Mouse (Mus musculus): ENCODE results near the gene E2f6.
A peak's percentile ranks its signal among the peaks of the same experiment; 100 is the strongest.

Gene E2f6

GRCm38 (mm10) chr12:16800259-16800958 is 10.4 kb upstream of the E2f6 start, which contains the start of gene Greb1:
TSS of gene Greb1 (minus strand) at chr12:16800886.
- DNase-seq (ENCODE audit: low spot score in 2 of 2), result no peak

GRCm38 (mm10) chr12:16800959-16801315 is 9.8 kb upstream of the E2f6 start:
- DNase-seq (ENCODE audit: low spot score in 2 of 2), result no peak

GRCm38 (mm10) chr12:16803237-16803955 is 7.4 kb upstream of the E2f6 start:
- no peak for DNase-seq (ENCODE audit: low spot score in 2 of 2)

DNA sequence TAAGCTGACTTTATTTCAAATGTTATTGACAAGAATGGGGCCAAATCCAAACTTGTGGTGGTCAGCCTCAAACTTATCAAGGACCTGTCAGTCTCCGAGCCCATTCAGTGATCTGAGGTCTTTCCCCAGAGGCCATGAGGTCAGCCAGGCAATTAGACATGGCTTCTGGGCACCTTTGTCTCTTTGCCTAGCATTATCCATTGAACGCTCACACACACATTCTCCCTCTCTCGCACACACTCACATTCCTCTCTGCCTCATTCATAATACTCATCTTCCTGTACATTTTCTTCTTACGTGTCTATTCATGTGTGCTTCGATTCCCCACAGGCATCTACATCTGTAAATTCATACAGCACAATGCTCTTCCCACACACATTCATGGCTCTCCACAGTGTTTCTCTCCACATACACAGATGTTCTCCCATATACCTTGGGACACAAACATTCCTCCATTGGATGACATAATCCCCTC is 6.8 kb upstream of the E2f6 start:
- DNase-seq (ENCODE audit: low spot score in 2 of 2), result no peak

DNA sequence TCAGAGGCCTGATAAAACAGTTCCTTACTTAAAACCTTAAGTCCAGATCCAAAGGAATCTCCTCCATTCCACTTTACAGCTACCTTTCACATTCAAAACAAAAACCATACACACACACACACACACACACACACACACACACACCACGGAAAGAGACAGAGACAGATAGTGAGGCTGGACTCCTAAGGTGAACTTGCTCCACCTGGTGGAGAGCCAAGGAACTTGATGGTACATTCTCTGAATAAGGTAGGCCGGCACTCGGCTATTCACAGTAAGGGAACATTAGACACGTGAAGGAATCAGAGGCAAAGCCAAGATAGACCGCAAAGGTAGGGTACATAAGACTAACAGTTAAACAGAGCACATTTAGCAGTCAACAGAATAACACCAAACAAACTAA is 5.3 kb upstream of the E2f6 start:
- peak in 1 of 2 experiments; percentile 86 for DNase-seq (ENCODE audit: low spot score in 2 of 2)

DNA sequence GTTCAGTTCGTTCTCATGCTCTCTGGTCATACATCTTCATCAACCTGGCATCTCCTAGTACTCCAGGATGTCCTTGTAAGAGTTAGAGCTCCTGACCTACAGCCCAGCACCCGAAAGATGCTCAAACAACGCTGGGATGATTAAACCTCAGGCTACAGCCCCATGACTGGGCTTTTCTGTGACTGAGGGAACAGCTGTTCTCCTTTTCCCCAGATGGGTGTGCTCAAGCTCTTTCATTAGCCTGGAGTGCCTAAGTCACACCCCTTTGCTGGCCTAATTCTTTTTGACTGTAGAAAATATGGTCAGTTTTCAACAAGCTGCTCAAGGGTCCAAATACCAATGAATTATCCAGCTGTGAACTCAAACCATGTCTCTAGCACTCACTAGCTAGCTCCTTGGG is 2.7 kb upstream of the E2f6 start:
- peak in 1 of 2 experiments; percentile 44 for DNase-seq (ENCODE audit: low spot score in 2 of 2)

DNA sequence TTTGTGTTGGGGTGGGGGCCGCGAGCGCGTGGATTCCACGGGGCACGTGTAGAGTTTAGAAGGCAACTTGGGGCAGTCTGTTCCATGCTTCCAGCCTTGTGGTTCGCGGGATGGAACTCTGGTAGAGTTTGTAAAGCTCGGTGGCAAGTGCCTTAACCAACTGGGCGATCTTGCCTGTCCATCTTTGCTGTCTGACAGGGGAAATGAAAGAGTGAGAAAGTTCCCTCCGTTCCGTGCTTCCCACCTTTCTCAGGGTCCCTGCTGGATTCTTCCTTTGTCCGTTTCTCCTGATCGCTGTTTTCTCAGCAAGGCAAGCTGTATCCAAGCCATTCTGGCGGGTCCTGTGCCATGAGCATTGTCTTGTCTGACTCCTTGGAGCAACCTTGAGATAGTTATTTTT is 714 bp downstream of the E2f6 start:
- DNase-seq (ENCODE audit: low spot score in 2 of 2), result no peak

DNA sequence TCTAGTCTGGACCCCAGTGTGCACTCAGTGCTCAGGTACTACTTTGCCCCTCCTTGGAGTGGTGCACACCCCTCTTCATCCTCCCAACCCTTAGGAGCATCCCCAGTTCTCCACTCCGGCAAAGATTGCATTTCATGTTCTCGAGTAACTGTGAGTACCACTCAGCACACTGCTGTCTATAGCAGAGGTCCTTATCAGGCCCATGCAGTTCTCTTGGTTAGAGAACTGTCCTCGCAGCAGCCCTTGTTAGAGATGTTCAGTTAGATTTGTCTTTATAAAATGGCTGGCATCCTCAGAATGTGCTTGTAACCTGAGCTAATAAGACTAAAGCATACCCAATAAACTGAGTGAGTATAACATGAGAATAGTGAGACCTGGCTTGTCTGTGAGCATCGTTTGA is 6.4 kb downstream of the E2f6 start:
- no peak for DNase-seq (ENCODE audit: low spot score in 2 of 2)

DNA sequence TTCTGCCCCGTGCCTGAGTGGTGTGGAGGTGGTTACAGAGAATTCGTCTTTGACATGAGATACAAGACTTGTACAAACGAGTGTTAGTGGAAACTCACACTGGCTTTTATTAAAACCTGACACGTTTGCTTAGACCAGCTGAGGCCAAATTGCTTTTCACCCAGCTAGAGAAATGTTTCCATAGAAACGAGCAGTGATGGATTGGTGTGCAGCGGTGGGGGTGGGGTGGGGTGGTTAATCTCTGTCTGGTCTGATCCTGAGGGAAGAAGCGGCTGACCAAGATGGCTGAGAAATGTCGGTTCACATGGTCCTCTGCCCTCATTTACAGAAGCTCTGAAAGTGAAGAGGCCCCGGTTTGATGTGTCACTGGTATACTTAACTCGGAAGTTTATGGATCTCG is 7.8 kb downstream of the E2f6 start:
- no peak for DNase-seq (ENCODE audit: low spot score in 2 of 2)

GRCm38 (mm10) chr12:16820761-16821160 is 10.0 kb downstream of the E2f6 start:
- no peak for DNase-seq (ENCODE audit: low spot score in 2 of 2)

GRCm38 (mm10) chr12:16822181-16822734 is 11.5 kb downstream of the E2f6 start:
- no peak for DNase-seq (ENCODE audit: low spot score in 2 of 2)

- DNase-seq (ENCODE audit: low spot score in 2 of 2), result no peak
Measured at GRCm38 (mm10) chr12:16823701-16824100, 12.9 kb downstream of the E2f6 start.

- DNase-seq (ENCODE audit: low spot score in 2 of 2), result peak in 1 of 2 experiments; percentile 44
Measured at GRCm38 (mm10) chr12:16828505-16828904, 17.7 kb downstream of the E2f6 start.

DNA sequence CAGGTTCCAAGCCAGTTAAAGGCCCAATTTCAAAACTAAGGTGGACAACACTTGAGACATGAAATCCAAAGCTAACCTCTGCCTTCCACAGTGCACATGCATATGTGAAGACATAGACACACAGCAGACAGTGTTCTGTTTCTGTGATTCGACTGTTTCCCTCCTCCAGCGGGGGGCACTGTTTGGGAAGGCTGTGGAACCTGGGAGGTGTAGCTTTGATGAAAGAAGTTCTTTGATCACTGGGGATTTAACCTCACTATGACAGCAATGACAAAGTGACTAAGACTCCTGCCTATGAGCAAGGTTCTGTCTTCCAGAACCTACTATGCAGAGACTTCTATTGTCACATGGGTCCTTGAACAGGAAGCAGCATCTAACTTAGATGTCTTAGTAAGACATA is 19.0 kb downstream of the E2f6 start:
- no peak for DNase-seq (ENCODE audit: low spot score in 2 of 2)

GRCm38 (mm10) chr12:16831071-16831470 is 20.3 kb downstream of the E2f6 start:
- no peak for DNase-seq (ENCODE audit: low spot score in 2 of 2)

DNA sequence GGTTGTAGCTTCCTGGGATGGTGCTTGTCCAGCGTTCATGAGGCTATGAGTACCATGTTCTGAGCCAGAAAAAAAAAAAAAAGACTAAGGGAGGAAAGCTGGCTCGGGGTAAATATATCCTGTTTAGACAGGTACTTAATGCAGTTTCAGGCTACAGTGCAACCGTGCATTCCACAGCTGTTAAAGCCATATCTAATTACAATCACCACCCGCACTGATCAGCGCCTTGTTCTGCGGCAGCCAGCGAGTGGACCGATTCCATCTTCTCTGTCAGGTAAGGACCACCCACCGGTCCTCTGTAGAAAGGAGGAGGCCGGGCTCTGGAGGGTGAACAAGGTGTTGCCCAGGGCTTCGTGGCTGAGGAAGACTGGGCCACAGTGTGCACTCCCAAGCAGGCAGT is 23.9 kb downstream of the E2f6 start:
- no peak for DNase-seq (ENCODE audit: low spot score in 2 of 2)

- DNase-seq (ENCODE audit: low spot score in 2 of 2), result peak in 1 of 2 experiments; percentile 85
Measured at GRCm38 (mm10) chr12:16836188-16836587, 25.4 kb downstream of the E2f6 start.

- no peak for DNase-seq (ENCODE audit: low spot score in 2 of 2)
Measured at GRCm38 (mm10) chr12:16837766-16838165, 27.0 kb downstream of the E2f6 start.

DNA sequence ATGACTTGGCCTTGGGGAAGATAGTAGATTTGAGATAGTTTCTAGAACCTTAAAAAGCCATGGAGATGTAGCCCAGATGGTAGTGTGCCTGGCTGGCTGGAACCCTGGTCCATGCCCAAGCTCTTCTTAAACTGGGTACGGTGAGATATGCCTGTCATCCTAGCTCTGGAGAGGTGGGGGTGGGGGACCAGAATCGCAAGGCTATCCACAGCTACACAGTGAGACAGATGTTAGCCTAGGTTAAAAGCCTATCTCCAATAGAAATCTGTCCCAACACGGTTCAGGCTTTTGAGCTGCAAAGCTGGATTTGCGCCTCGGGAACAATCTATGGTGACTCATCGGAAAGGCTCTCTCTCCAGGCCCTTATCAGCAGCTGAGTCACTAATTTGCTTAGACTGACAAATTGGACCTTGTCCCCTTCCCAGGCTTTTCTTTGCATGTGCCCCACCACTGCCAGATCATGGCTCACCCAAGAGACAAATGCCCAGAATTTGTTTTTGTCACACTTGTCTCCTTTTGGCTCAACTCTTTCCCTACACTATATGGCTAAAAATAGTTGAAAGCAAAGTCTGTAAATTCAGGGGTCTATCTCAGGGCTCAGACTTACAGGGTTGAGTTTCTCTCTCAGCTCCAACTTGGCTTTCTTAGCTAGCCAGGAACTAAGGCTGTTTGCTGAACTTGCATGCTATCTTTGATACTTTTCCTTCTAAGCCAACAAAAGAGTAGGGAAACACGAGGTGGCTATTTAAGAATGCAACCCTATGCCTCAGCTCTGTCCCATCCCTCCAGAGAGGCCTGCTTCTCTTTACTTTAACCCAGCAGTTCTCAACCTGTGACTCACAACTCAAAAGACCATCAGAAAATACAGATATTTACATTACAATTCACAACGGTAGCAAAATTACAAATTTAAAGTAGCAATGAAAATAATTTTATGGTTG is 30.3 kb downstream of the E2f6 start:
- no peak for DNase-seq (ENCODE audit: low spot score in 2 of 2)

- DNase-seq (ENCODE audit: low spot score in 2 of 2), result peak in 1 of 2 experiments; percentile 41
Measured at GRCm38 (mm10) chr12:16844623-16845592, 34.1 kb downstream of the E2f6 start.
